Mouse (Mus musculus) intestine, embryonic 14.5 days (tissue): ENCODE data around the gene Tbx20. TPM values are rescaled to one million over a fixed set of nuclear protein-coding genes. Genes with fewer than 3 reads are reported as not detected.
A peak's percentile ranks its signal among the peaks of the same experiment; 100 is the strongest.

Experiments
- ATAC-seq: fragments of 200-750 bp; cut with Nextera tagmentation; replicated peaks from 2 replicates; pipeline ENCODE4 v1.8.0; 2017; ENCODE audit warnings: low read depth, moderate number of reproducible peaks, moderate TSS enrichment, moderate library complexity; ENCODE audit not compliant: low FRiP score, low TSS enrichment
- DNase-seq: peaks from one replicate; pipeline ENCODE4 v3.0.0-alpha.2; 2018; ENCODE audit warnings: low spot score
- H3K27ac ChIP-seq: fragments of 300-500 bp; sonication (generic); 2 replicates; pipeline ENCODE4 v1.5.1; 2014; ENCODE audit warnings: low read depth, mild to moderate bottlenecking, control low read depth
- H3K27me3 ChIP-seq: fragments of 300-500 bp; sonication (generic); replicated peaks from 2 replicates; pipeline ENCODE4 v1.6.1; 2014; ENCODE audit warnings: low read length, control low read depth; ENCODE audit not compliant: control insufficient read depth, insufficient read depth
- H3K36me3 ChIP-seq: fragments of 300-500 bp; sonication (generic); 2 replicates; pipeline ENCODE4 v1.6.1; 2014; ENCODE audit warnings: low read length, control low read depth; ENCODE audit not compliant: control insufficient read depth, insufficient read depth
- H3K4me1 ChIP-seq: fragments of 300-500 bp; sonication (generic); replicated peaks from 2 replicates; pipeline ENCODE4 v1.6.1; 2014; ENCODE audit warnings: low read length, control low read depth, mixed read lengths; ENCODE audit not compliant: control insufficient read depth, insufficient read depth
- H3K4me2 ChIP-seq: fragments of 300-500 bp; sonication (generic); 2 replicates; pipeline ENCODE4 v1.6.1; 2014; ENCODE audit warnings: low read length
- H3K4me3 ChIP-seq: fragments of 300-500 bp; sonication (generic); 2 replicates; pipeline ENCODE4 v1.5.1; 2014; ENCODE audit warnings: low read depth, low read length, control low read depth, mixed read lengths
- H3K9ac ChIP-seq: fragments of 300-500 bp; sonication (generic); 2 replicates; pipeline ENCODE4 v1.6.1; 2014; ENCODE audit warnings: mild to moderate bottlenecking, low read length
- H3K9me3 ChIP-seq: fragments of 300-500 bp; sonication (generic); 2 replicates; pipeline ENCODE4 v1.6.1; 2016; ENCODE audit warnings: low read length, control low read depth; ENCODE audit not compliant: control insufficient read depth
- WGBS: fragments of 180-500 bp; shearing (Covaris S2); extraction: QIAGEN DNeasy Blood & Tissue Kit; methylation state at CpG from one replicate; pipeline ENCODE4 v1.1.7; 2014; 5-methylcytosine and 5-hydroxymethylcytosine counted together
- polyA plus RNA-seq: library from polyadenylated mRNA; unstranded; fragments of >200 nt; fragmentation: Nextera tagmentation; extraction: Ambion mirVana; gene quantifications from 2 replicates; pipeline ENCODE4 v1.2.1, GENCODE M21; 2014

Gene Tbx20
- 0.07 and 0.17 TPM in 2 replicates for polyA plus RNA-seq

DNA sequence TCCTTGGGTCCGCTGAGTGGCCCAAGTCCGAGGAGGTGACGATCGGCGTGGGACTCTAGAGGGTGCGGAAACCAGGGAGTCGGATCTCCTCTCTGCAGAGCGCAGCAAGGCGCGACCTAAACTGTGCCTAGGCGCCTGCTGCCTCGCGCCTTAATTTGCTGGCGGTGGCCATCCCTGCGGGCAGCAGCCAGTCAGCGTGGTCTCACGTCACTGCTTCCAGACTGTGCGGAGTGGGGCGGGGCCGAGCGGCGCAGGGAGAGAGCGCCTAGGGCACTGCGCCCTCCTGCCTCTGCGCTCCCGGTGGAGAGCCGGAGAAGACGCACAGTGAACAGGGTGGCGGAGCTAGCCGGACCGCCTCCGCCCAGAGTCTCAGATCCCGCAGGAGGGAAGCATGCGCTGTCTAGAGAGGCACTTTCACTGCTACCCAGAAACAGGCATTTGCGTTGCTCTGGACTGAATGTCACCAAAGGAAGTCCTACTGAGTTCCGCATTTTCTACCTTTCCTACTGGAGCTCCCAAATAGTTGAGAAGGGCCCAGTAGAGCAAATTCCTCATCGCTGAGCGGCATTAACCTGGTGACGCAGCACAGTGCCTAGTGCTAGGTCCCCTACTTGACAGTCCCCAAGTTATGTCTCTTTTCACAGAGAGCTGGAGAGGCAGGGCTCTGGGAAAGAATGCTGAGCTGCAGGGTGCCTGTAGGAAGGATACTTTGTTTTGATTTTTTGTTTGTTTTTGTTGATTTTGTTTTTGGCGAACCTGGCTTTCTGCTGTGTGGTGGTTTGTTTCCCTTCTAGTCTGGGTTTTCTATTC lies at the start of gene Tbx20:
TSS of gene Tbx20 (minus strand) at position 144 of the 810 bp plus-strand sequence.
- ATAC-seq (peak; percentile 87), DNase-seq (no peak)
- no peaks in the 10 kb centered on the region for H3K36me3 ChIP-seq
- peaks cover 13% of the 10 kb centered on the region; the same call in 1 of the 2 replicates for H3K4me1 ChIP-seq
- peak within 1 kb of the TSS; percentile 32 for H3K4me3 ChIP-seq
- no peaks in the 10 kb centered on the region for H3K9me3 ChIP-seq
- no peak within 1 kb of the TSS for H3K9ac ChIP-seq
- under 1% methylated on average over 40 of the region's 40 CpGs for whole genome bisulfite sequencing
- peak within 1 kb of the TSS; percentile 46 for H3K4me2 ChIP-seq
- H3K27me3 ChIP-seq: peaks cover 99% of the 10 kb centered on the region
- no peak within 1 kb of the TSS for H3K27ac ChIP-seq

DNA sequence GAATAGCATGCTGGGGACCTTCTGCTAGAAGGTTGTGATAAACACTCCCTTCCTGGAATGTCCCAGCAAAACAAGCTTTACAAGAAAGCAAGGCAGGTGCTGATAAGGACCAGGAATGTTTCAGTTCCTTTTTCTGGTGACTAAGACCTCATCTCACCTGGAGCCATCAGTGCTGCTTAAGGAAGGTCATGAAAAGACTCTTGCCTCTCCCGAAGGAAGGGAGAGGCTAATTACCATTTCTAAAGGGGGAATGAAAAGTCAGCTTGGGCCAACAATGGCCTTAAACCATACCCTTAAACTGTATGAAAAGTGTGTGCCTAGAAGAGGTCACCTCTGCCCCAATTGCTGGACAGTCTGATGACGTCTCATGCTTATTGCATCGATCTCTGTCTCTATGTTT lies 44.4 kb upstream of the Tbx20 start:
- no peaks in the 10 kb centered on the region for H3K9me3 ChIP-seq
- 85% methylated on average over 3 of the region's 3 CpGs for WGBS
- no peak overlapping the region for H3K27ac ChIP-seq
- DNase-seq (no peak), ATAC-seq (no peak)
- no peaks in the 10 kb centered on the region for H3K4me1 ChIP-seq
- H3K4me3 ChIP-seq: no peak overlapping the region
- no peak overlapping the region for H3K4me2 ChIP-seq
- no peaks in the 10 kb centered on the region for H3K27me3 ChIP-seq
- H3K9ac ChIP-seq: no peak overlapping the region
- no peaks in the 10 kb centered on the region for H3K36me3 ChIP-seq

GRCm38 (mm10) chr9:24812461-24812860 lies 38.4 kb upstream of the Tbx20 start:
- H3K9ac ChIP-seq: no peak overlapping the region
- ATAC-seq (no peak), DNase-seq (no peak)
- H3K4me3 ChIP-seq: no peak overlapping the region
- H3K36me3 ChIP-seq: no peaks in the 10 kb centered on the region
- 90% methylated on average over 6 of the region's 6 CpGs for WGBS
- H3K27me3 ChIP-seq: no peaks in the 10 kb centered on the region
- H3K4me2 ChIP-seq: no peak overlapping the region
- H3K9me3 ChIP-seq: no peaks in the 10 kb centered on the region
- H3K4me1 ChIP-seq: no peaks in the 10 kb centered on the region
- no peak overlapping the region for H3K27ac ChIP-seq

- Histone ChIP-seq H3K36me3 (no peaks in the 10 kb centered on the region), H3K27ac (no peak overlapping the region), H3K9me3 (no peaks in the 10 kb centered on the region), H3K9ac (no peak overlapping the region), H3K27me3 (no peaks in the 10 kb centered on the region), H3K4me1 (no peaks in the 10 kb centered on the region), H3K4me2 (no peak overlapping the region), H3K4me3 (no peak overlapping the region)
- ATAC-seq (no peak), DNase-seq (no peak)
- WGBS: 83% methylated on average over 2 of the region's 2 CpGs
These were observed 18.0 kb upstream of the Tbx20 start for GRCm38 (mm10) chr9:24792110-24792509.

GRCm38 (mm10) chr9:24789396-24789795 lies 15.3 kb upstream of the Tbx20 start:
- Histone ChIP-seq H3K4me3 (no peak overlapping the region), H3K9me3 (no peaks in the 10 kb centered on the region)
- WGBS: 53% methylated on average over 3 of the region's 3 CpGs

GRCm38 (mm10) chr9:24782338-24782737 lies 8.2 kb upstream of the Tbx20 start:
- 34% methylated on average over 3 of the region's 3 CpGs for WGBS
- Histone ChIP-seq H3K4me3 (no peak overlapping the region), H3K27me3 (peaks cover 59% of the 10 kb centered on the region), H3K4me2 (no peak overlapping the region), H3K9ac (no peak overlapping the region), H3K36me3 (no peaks in the 10 kb centered on the region), H3K27ac (no peak overlapping the region), H3K4me1 (0 out of 2 replicates have a peak, but pooled peaks cover 5% of the 10 kb centered on the region), H3K9me3 (no peaks in the 10 kb centered on the region)
- DNase-seq (no peak), ATAC-seq (no peak)

More at GRCm38 (mm10) chr9:24789396-24789795, 15.3 kb upstream of the Tbx20 start:
- ATAC-seq (no peak), DNase-seq (no peak)
- H3K4me2 ChIP-seq: no peak overlapping the region
- no peaks in the 10 kb centered on the region for H3K36me3 ChIP-seq
- H3K27ac ChIP-seq: no peak overlapping the region
- no peak overlapping the region for H3K9ac ChIP-seq
- H3K27me3 ChIP-seq: no peaks in the 10 kb centered on the region
- no peaks in the 10 kb centered on the region for H3K4me1 ChIP-seq

- DNase-seq (no peak), ATAC-seq (peak; percentile 61)
- Histone ChIP-seq H3K36me3 (no peaks in the 10 kb centered on the region), H3K27me3 (peaks cover 72% of the 10 kb centered on the region), H3K4me1 (0 out of 2 replicates have a peak, but pooled peaks cover 5% of the 10 kb centered on the region), H3K4me2 (peak overlapping the region; percentile 57), H3K4me3 (peak overlapping the region; percentile 35), H3K27ac (no peak overlapping the region), H3K9me3 (no peaks in the 10 kb centered on the region), H3K9ac (no peak overlapping the region)
- whole genome bisulfite sequencing: 0% methylated on average over 28 of the region's 32 CpGs
These were observed 6.9 kb upstream of the Tbx20 start for GRCm38 (mm10) chr9:24780929-24781441.

DNA sequence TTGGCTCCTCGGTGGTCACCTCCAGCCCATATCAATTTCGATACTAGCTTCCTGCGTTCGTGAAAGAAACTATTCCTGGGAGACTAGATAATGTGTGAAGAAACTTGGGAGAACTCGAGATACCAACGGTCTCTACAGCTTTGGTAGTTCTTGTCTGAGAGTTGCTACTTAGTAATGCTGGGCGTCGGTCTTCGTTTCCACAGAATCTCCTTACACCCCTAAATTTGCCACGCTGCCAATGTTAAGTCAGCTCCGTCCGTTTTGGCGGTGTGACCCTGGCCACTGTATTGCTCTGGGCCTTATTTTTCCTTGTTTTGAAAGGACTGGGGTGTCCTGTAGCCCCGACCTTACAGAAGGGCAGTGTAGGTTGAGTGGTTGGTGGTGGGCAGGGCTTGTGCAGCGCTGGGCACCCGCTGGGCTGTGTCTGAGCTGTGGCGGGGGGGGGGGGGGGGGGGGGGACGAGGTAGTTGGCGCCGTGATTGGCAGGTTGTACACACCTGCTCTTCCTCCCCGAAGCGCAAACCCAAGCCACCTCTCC lies 6.4 kb upstream of the Tbx20 start:
- Histone ChIP-seq H3K4me2 (peak overlapping the region; percentile 57), H3K36me3 (no peaks in the 10 kb centered on the region), H3K9ac (no peak overlapping the region), H3K4me1 (0 out of 2 replicates have a peak, but pooled peaks cover 5% of the 10 kb centered on the region), H3K9me3 (no peaks in the 10 kb centered on the region), H3K27ac (no peak overlapping the region), H3K4me3 (peak overlapping the region; percentile 35), H3K27me3 (peaks cover 77% of the 10 kb centered on the region)
- no peak for DNase-seq
- ATAC-seq: peak; percentile 65
- WGBS: 4% methylated on average over 20 of the region's 22 CpGs
